Mouse (Mus musculus): ENCODE measurements around the gene Ntn1. TPM values are rescaled to one million over a fixed set of nuclear protein-coding genes. Genes with fewer than 3 reads are reported as not detected.

The Ntn1 gene
- polyA plus RNA-seq, 1 experiment, result 23.7 TPM

GRCm38 (mm10) chr11:68407266-68407926, 6.8 kb upstream of the Ntn1 start:
- 66% methylated on average over 11 of the region's 11 CpGs for WGBS

GRCm38 (mm10) chr11:68405576-68405975, 5.0 kb upstream of the Ntn1 start:
- WGBS, result 80% methylated on average over 8 of the region's 8 CpGs
- no peak overlapping the region for H3K4me3 ChIP-seq (ENCODE audit: low read depth, low read length)
- no peaks in the 10 kb centered on the region for H3K4me1 ChIP-seq (ENCODE audit: control insufficient read depth, insufficient read depth, insufficient read length, low read length)
- no peaks in the 10 kb centered on the region for H3K36me3 ChIP-seq (ENCODE audit: control insufficient read depth, insufficient read depth, low read length)
- H3K27me3 ChIP-seq (ENCODE audit: control insufficient read depth, insufficient read depth, low read length), result no peaks in the 10 kb centered on the region; the same call in 1 of the 2 replicates
- H3K27ac ChIP-seq (ENCODE audit: insufficient read depth, low read depth, low read length), result no peak overlapping the region
- no peak for TF ChIP-seq CTCF (IDR thresholded peaks at IDR 0.05; ENCODE audit: extremely low read depth, insufficient read length, insufficient replicate concordance, low read depth, low read length)
- no peak for TF ChIP-seq POLR2A (IDR thresholded peaks at IDR 0.05; ENCODE audit: low read depth, low read length)

More at GRCm38 (mm10) chr11:68407266-68407926, 6.8 kb upstream of the Ntn1 start:
- Histone ChIP-seq H3K4me1 (ENCODE audit: control insufficient read depth, insufficient read depth, insufficient read length, low read length) (no peaks in the 10 kb centered on the region), H3K27me3 (ENCODE audit: control insufficient read depth, insufficient read depth, low read length) (no peaks in the 10 kb centered on the region), H3K27ac (ENCODE audit: insufficient read depth, low read depth, low read length) (no peak overlapping the region), H3K4me3 (ENCODE audit: low read depth, low read length) (no peak overlapping the region), H3K36me3 (ENCODE audit: control insufficient read depth, insufficient read depth, low read length) (no peaks in the 10 kb centered on the region)
- TF ChIP-seq POLR2A (IDR thresholded peaks at IDR 0.05; ENCODE audit: low read depth, low read length) (no peak), CTCF (IDR thresholded peaks at IDR 0.05; ENCODE audit: extremely low read depth, insufficient read length, insufficient replicate concordance, low read depth, low read length) (no peak)

- TF ChIP-seq POLR2A (IDR thresholded peaks at IDR 0.05; ENCODE audit: low read depth, low read length), result no peak
- peak; percentile 8; the same call in 1 of the 2 replicates for TF ChIP-seq CTCF (IDR thresholded peaks at IDR 0.05; ENCODE audit: extremely low read depth, insufficient read length, insufficient replicate concordance, low read depth, low read length)
- WGBS, result 45% methylated on average over 4 of the region's 4 CpGs
- no peak overlapping the region for H3K27ac ChIP-seq (ENCODE audit: insufficient read depth, low read depth, low read length)
- no peaks in the 10 kb centered on the region for H3K36me3 ChIP-seq (ENCODE audit: control insufficient read depth, insufficient read depth, low read length)
- H3K27me3 ChIP-seq (ENCODE audit: control insufficient read depth, insufficient read depth, low read length), result peaks cover 13% of the 10 kb centered on the region
- H3K4me1 ChIP-seq (ENCODE audit: control insufficient read depth, insufficient read depth, insufficient read length, low read length), result no peaks in the 10 kb centered on the region; the same call in 1 of the 2 replicates
- no peak overlapping the region for H3K4me3 ChIP-seq (ENCODE audit: low read depth, low read length)
These were observed 3.6 kb upstream of the Ntn1 start for GRCm38 (mm10) chr11:68404185-68404584.

GRCm38 (mm10) chr11:68401428-68401827, 805 bp upstream of the Ntn1 start:
- 36% methylated on average over 5 of the region's 5 CpGs for WGBS
- Histone ChIP-seq H3K27ac (ENCODE audit: insufficient read depth, low read depth, low read length) (no peak overlapping the region), H3K36me3 (ENCODE audit: control insufficient read depth, insufficient read depth, low read length) (no peaks in the 10 kb centered on the region), H3K27me3 (ENCODE audit: control insufficient read depth, insufficient read depth, low read length) (peaks cover 27% of the 10 kb centered on the region), H3K4me1 (ENCODE audit: control insufficient read depth, insufficient read depth, insufficient read length, low read length) (no peaks in the 10 kb centered on the region; the same call in 1 of the 2 replicates), H3K4me3 (ENCODE audit: low read depth, low read length) (no peak overlapping the region)
- TF ChIP-seq CTCF (IDR thresholded peaks at IDR 0.05; ENCODE audit: extremely low read depth, insufficient read length, insufficient replicate concordance, low read depth, low read length) (no peak), POLR2A (IDR thresholded peaks at IDR 0.05; ENCODE audit: low read depth, low read length) (no peak)

- no peak overlapping the region for H3K27ac ChIP-seq (ENCODE audit: insufficient read depth, low read depth, low read length)
- H3K36me3 ChIP-seq (ENCODE audit: control insufficient read depth, insufficient read depth, low read length), result no peaks in the 10 kb centered on the region
- H3K27me3 ChIP-seq (ENCODE audit: control insufficient read depth, insufficient read depth, low read length), result peaks cover 27% of the 10 kb centered on the region
- 0 out of 2 replicates have a peak, but pooled peaks have one; percentile 19 for TF ChIP-seq CTCF (IDR thresholded peaks at IDR 0.05; ENCODE audit: extremely low read depth, insufficient read length, insufficient replicate concordance, low read depth, low read length)
- TF ChIP-seq POLR2A (IDR thresholded peaks at IDR 0.05; ENCODE audit: low read depth, low read length), result no peak
- 1% methylated on average over 54 of the region's 57 CpGs for WGBS
- peak overlapping the region; percentile 56 for H3K4me3 ChIP-seq (ENCODE audit: low read depth, low read length)
- no peaks in the 10 kb centered on the region; the same call in 1 of the 2 replicates for H3K4me1 ChIP-seq (ENCODE audit: control insufficient read depth, insufficient read depth, insufficient read length, low read length)
These were observed 477 bp downstream of the Ntn1 start for GRCm38 (mm10) chr11:68400021-68400671.

- WGBS, result under 1% methylated on average over 47 of the region's 47 CpGs
These were observed 1.0 kb downstream of the Ntn1 start for GRCm38 (mm10) chr11:68399548-68400020.

More at GRCm38 (mm10) chr11:68399548-68400020, 1.0 kb downstream of the Ntn1 start:
- no peaks in the 10 kb centered on the region for H3K36me3 ChIP-seq (ENCODE audit: control insufficient read depth, insufficient read depth, low read length)
- TF ChIP-seq CTCF (IDR thresholded peaks at IDR 0.05; ENCODE audit: extremely low read depth, insufficient read length, insufficient replicate concordance, low read depth, low read length) (no peak), POLR2A (IDR thresholded peaks at IDR 0.05; ENCODE audit: low read depth, low read length) (no peak)
- no peaks in the 10 kb centered on the region; the same call in 1 of the 2 replicates for H3K4me1 ChIP-seq (ENCODE audit: control insufficient read depth, insufficient read depth, insufficient read length, low read length)
- peak overlapping the region; percentile 56 for H3K4me3 ChIP-seq (ENCODE audit: low read depth, low read length)
- H3K27ac ChIP-seq (ENCODE audit: insufficient read depth, low read depth, low read length), result no peak overlapping the region
- H3K27me3 ChIP-seq (ENCODE audit: control insufficient read depth, insufficient read depth, low read length), result peaks cover 27% of the 10 kb centered on the region

Measured in small intestine, adult 2 months (tissue).